Mouse (Mus musculus) embryonic fibroblast, embryonic 13.5 days (primary cell): ENCODE results near the gene Cadm3.

ENCODE experiments used
- CTCF ChIP-seq: IDR thresholded peaks from 2 replicates; pipeline ENCODE4 v1.5.1; 2011; ENCODE audit warnings: mild to moderate bottlenecking, control low read depth, low read length, moderate library complexity, borderline replicate concordance; ENCODE audit not compliant: insufficient read depth
- POLR2A ChIP-seq: IDR thresholded peaks from 2 replicates; pipeline ENCODE4 v1.6.1; 2011; ENCODE audit warnings: low read depth, mild to moderate bottlenecking, control low read depth, low read length, moderate library complexity

DNA sequence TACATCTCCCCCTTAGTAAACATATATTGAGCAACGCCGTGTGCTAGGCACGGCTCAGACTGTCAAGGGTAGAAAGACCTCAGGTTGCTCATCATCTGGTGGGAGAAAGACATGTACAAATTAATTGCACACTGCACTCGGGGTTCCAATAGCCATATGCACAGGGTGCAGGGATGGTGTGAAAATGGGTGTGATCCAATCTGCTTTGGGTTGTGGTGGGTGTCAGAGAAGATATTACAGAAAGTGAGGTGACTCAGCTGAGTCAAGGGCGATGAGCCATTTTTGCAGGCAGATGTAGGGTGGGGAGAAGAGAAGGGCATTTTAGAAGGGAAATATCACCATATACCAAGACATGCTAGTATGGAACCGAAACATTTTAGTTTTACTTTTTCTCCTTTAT is 13.9 kb upstream of the Cadm3 start:
- no peak for TF ChIP-seq CTCF
- TF ChIP-seq POLR2A = no peak
